Mouse (Mus musculus): ENCODE results near the gene Tbc1d5. TPM values are rescaled to one million over a fixed set of nuclear protein-coding genes. Genes with fewer than 3 reads are reported as not detected.

Tbc1d5 gene
- 8.7 and 9.4 TPM in 2 replicates for polyA plus RNA-seq (2015; fragmentation: Nextera tagmentation; extraction: Ambion mirVana)

GRCm38 (mm10) chr17:51179195-51179953 lies at the start of gene Tbc1d5:
Tbc1d5 (minus strand) TSS chr17:51179352.
- Histone ChIP-seq H3K4me2 (peak within 1 kb of the TSS; percentile 79), H3K27ac (replicated peaks) (peak within 1 kb of the TSS; percentile 99), H3K27me3 (no peaks in the 10 kb centered on the region), H3K9ac (peak within 1 kb of the TSS; percentile 97), H3K9me3 (no peaks in the 10 kb centered on the region), H3K4me3 (peak within 1 kb of the TSS; percentile 83), H3K36me3 (no peaks in the 10 kb centered on the region), H3K4me1 (replicated peaks) (peaks cover 7% of the 10 kb centered on the region)
- 3% methylated on average over 54 of the region's 54 CpGs for WGBS
- peak; percentile 98 for ATAC-seq (ENCODE audit: low read depth)

- H3K36me3 ChIP-seq, result no peaks in the 10 kb centered on the region
- no peaks in the 10 kb centered on the region for H3K9me3 ChIP-seq
- ATAC-seq (ENCODE audit: low read depth), result no peak
- H3K27me3 ChIP-seq, result no peaks in the 10 kb centered on the region
- H3K9ac ChIP-seq, result no peak overlapping the region
- H3K27ac ChIP-seq (replicated peaks), result no peak overlapping the region
- no peak overlapping the region for H3K4me2 ChIP-seq
- no peak overlapping the region for H3K4me3 ChIP-seq
- H3K4me1 ChIP-seq (replicated peaks), result no peaks in the 10 kb centered on the region
- 87% methylated on average over 1 of the region's 1 CpGs for WGBS
Measured at GRCm38 (mm10) chr17:51226056-51226455, 46.9 kb upstream of the Tbc1d5 start.

GRCm38 (mm10) chr17:51223152-51223551 lies 44.0 kb upstream of the Tbc1d5 start:
- 8% methylated on average over 4 of the region's 4 CpGs for WGBS

GRCm38 (mm10) chr17:51221075-51221474 lies 41.9 kb upstream of the Tbc1d5 start:
- 83% methylated on average over 7 of the region's 7 CpGs for WGBS
- Histone ChIP-seq H3K9ac (no peak overlapping the region), H3K4me1 (replicated peaks) (no peaks in the 10 kb centered on the region), H3K27ac (replicated peaks) (no peak overlapping the region), H3K36me3 (no peaks in the 10 kb centered on the region), H3K9me3 (no peaks in the 10 kb centered on the region), H3K27me3 (no peaks in the 10 kb centered on the region), H3K4me3 (no peak overlapping the region), H3K4me2 (no peak overlapping the region)
- ATAC-seq (ENCODE audit: low read depth), result no peak

More at GRCm38 (mm10) chr17:51223152-51223551, 44.0 kb upstream of the Tbc1d5 start:
- H3K4me3 ChIP-seq, result no peak overlapping the region
- H3K9me3 ChIP-seq, result no peaks in the 10 kb centered on the region
- no peak overlapping the region for H3K4me2 ChIP-seq
- H3K4me1 ChIP-seq (replicated peaks), result no peaks in the 10 kb centered on the region
- H3K9ac ChIP-seq, result no peak overlapping the region
- H3K27me3 ChIP-seq, result no peaks in the 10 kb centered on the region
- H3K36me3 ChIP-seq, result no peaks in the 10 kb centered on the region
- H3K27ac ChIP-seq (replicated peaks), result no peak overlapping the region
- no peak for ATAC-seq (ENCODE audit: low read depth)

GRCm38 (mm10) chr17:51219897-51220296 lies 40.7 kb upstream of the Tbc1d5 start:
- no peak overlapping the region for H3K4me3 ChIP-seq
- H3K4me1 ChIP-seq (replicated peaks), result no peaks in the 10 kb centered on the region
- no peaks in the 10 kb centered on the region for H3K36me3 ChIP-seq
- no peak overlapping the region for H3K27ac ChIP-seq (replicated peaks)
- WGBS, result 95% methylated on average over 3 of the region's 3 CpGs
- no peak for ATAC-seq (ENCODE audit: low read depth)
- H3K4me2 ChIP-seq, result no peak overlapping the region
- no peaks in the 10 kb centered on the region for H3K27me3 ChIP-seq
- H3K9me3 ChIP-seq, result no peaks in the 10 kb centered on the region
- no peak overlapping the region for H3K9ac ChIP-seq

- Histone ChIP-seq H3K9me3 (no peaks in the 10 kb centered on the region), H3K4me2 (no peak overlapping the region), H3K9ac (no peak overlapping the region), H3K4me3 (no peak overlapping the region), H3K27ac (replicated peaks) (no peak overlapping the region), H3K4me1 (replicated peaks) (no peaks in the 10 kb centered on the region), H3K36me3 (no peaks in the 10 kb centered on the region), H3K27me3 (no peaks in the 10 kb centered on the region)
- no peak for ATAC-seq (ENCODE audit: low read depth)
- 94% methylated on average over 6 of the region's 6 CpGs for WGBS
Measured at GRCm38 (mm10) chr17:51216426-51216825, 37.3 kb upstream of the Tbc1d5 start.

- no peak overlapping the region for H3K4me3 ChIP-seq
Measured at GRCm38 (mm10) chr17:51209565-51209964, 30.4 kb upstream of the Tbc1d5 start.

GRCm38 (mm10) chr17:51204643-51205042 lies 25.5 kb upstream of the Tbc1d5 start:
- whole genome bisulfite sequencing, result 84% methylated on average over 2 of the region's 2 CpGs
- no peak overlapping the region for H3K4me2 ChIP-seq
- H3K9me3 ChIP-seq, result no peaks in the 10 kb centered on the region
- no peak for ATAC-seq (ENCODE audit: low read depth)
- H3K36me3 ChIP-seq, result no peaks in the 10 kb centered on the region
- no peaks in the 10 kb centered on the region for H3K27me3 ChIP-seq
- H3K9ac ChIP-seq, result no peak overlapping the region
- no peak overlapping the region for H3K4me3 ChIP-seq
- H3K4me1 ChIP-seq (replicated peaks), result no peaks in the 10 kb centered on the region
- no peak overlapping the region for H3K27ac ChIP-seq (replicated peaks)

More at GRCm38 (mm10) chr17:51209565-51209964, 30.4 kb upstream of the Tbc1d5 start:
- H3K36me3 ChIP-seq, result no peaks in the 10 kb centered on the region
- H3K27me3 ChIP-seq, result no peaks in the 10 kb centered on the region
- WGBS, result 92% methylated on average over 2 of the region's 2 CpGs
- H3K27ac ChIP-seq (replicated peaks), result no peak overlapping the region
- no peak overlapping the region for H3K4me2 ChIP-seq
- no peaks in the 10 kb centered on the region for H3K4me1 ChIP-seq (replicated peaks)
- no peaks in the 10 kb centered on the region for H3K9me3 ChIP-seq
- no peak overlapping the region for H3K9ac ChIP-seq
- ATAC-seq (ENCODE audit: low read depth), result no peak

GRCm38 (mm10) chr17:51195561-51195960 lies 16.4 kb upstream of the Tbc1d5 start:
- Histone ChIP-seq H3K27ac (replicated peaks) (no peak overlapping the region), H3K36me3 (no peaks in the 10 kb centered on the region), H3K4me1 (replicated peaks) (no peaks in the 10 kb centered on the region), H3K4me2 (no peak overlapping the region), H3K27me3 (no peaks in the 10 kb centered on the region), H3K9me3 (no peaks in the 10 kb centered on the region), H3K9ac (no peak overlapping the region), H3K4me3 (no peak overlapping the region)
- ATAC-seq (ENCODE audit: low read depth), result no peak
- 91% methylated on average over 2 of the region's 2 CpGs for WGBS

GRCm38 (mm10) chr17:51194787-51195186 lies 15.6 kb upstream of the Tbc1d5 start:
- Histone ChIP-seq H3K4me2 (no peak overlapping the region), H3K36me3 (no peaks in the 10 kb centered on the region), H3K9me3 (no peaks in the 10 kb centered on the region), H3K4me3 (no peak overlapping the region), H3K27me3 (no peaks in the 10 kb centered on the region), H3K27ac (replicated peaks) (no peak overlapping the region), H3K4me1 (replicated peaks) (no peaks in the 10 kb centered on the region), H3K9ac (no peak overlapping the region)
- 85% methylated on average over 2 of the region's 2 CpGs for whole genome bisulfite sequencing
- no peak for ATAC-seq (ENCODE audit: low read depth)

- no peak overlapping the region for H3K4me2 ChIP-seq
- no peaks in the 10 kb centered on the region for H3K36me3 ChIP-seq
- 82% methylated on average over 1 of the region's 1 CpGs for WGBS
- H3K4me3 ChIP-seq, result no peak overlapping the region
- H3K27ac ChIP-seq (replicated peaks), result no peak overlapping the region
- no peaks in the 10 kb centered on the region for H3K9me3 ChIP-seq
- H3K4me1 ChIP-seq (replicated peaks), result no peaks in the 10 kb centered on the region
- H3K9ac ChIP-seq, result no peak overlapping the region
- H3K27me3 ChIP-seq, result no peaks in the 10 kb centered on the region
- no peak for ATAC-seq (ENCODE audit: low read depth)
Measured at GRCm38 (mm10) chr17:51191381-51191780, 12.2 kb upstream of the Tbc1d5 start.

- peaks cover 4% of the 10 kb centered on the region for H3K4me1 ChIP-seq (replicated peaks)
- no peaks in the 10 kb centered on the region for H3K9me3 ChIP-seq
- no peak overlapping the region for H3K4me2 ChIP-seq
Measured at GRCm38 (mm10) chr17:51182715-51183114, 3.6 kb upstream of the Tbc1d5 start.

More at GRCm38 (mm10) chr17:51182715-51183114, 3.6 kb upstream of the Tbc1d5 start:
- Histone ChIP-seq H3K9ac (no peak overlapping the region), H3K4me3 (no peak overlapping the region), H3K27me3 (no peaks in the 10 kb centered on the region), H3K27ac (replicated peaks) (no peak overlapping the region), H3K36me3 (no peaks in the 10 kb centered on the region)
- WGBS, result 75% methylated on average over 2 of the region's 2 CpGs
- no peak for ATAC-seq (ENCODE audit: low read depth)
